Mouse (Mus musculus): ENCODE results near the gene Tenm2.

The Tenm2 gene

DNA sequence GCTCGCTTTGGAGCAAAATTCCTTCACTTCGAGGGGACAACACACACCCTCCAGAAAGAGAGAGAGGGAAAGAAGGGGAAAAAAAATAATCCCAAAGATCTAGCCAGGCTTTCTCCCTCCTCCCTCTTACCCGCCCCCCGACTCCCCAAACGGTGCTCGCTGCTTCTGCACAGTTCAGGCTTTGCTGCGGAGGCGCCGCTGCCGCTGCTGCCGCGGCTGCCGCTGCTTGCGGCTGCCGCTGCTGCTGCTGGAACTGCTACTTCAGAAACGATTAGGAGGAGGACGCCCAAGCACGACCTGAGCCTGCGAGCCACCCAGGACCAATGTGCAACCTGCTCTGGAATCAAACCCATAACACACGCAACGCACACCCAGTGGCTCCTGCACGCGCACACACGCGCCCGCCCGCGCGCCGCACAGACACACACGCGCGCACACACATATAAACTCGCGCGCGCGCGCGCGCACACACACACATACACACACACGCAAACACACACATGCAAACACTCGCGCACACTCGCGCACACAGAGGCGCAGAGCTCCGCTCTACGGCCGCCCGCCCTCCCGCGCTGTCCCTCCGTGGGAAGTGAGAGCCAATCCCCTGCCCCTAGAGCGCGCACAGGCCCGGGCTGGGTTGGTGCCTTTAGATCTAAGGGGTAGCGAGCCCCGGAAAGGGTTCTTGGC, at the start of gene Tenm2:
TSS of gene Tenm2 (minus strand) at position 51 of the 687 bp plus-strand sequence.
- no peak for DNase-seq (ENCODE audit: low read depth in 2 of 2, low spot score in 2 of 2)

DNA sequence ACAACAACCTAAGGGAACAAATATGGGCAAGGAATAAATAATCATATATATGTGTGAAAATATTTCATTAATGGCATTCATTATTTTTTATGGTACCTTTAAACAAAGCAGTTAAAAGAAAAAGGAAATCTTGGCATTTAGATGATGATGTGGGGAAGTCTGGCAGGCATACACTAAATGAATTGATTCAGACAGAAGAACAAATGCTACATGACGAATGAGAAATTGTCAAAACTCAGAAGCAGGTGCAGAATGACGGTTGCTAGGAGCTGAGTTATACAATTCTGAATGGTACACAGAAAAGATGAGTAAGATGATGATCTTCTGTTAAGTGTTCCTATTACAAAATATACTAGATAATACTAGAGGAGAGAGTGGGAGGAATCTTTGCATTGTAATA, 49.4 kb upstream of the Tenm2 start:
- no peak for DNase-seq (ENCODE audit: low read depth in 2 of 2, low spot score in 2 of 2)

DNA sequence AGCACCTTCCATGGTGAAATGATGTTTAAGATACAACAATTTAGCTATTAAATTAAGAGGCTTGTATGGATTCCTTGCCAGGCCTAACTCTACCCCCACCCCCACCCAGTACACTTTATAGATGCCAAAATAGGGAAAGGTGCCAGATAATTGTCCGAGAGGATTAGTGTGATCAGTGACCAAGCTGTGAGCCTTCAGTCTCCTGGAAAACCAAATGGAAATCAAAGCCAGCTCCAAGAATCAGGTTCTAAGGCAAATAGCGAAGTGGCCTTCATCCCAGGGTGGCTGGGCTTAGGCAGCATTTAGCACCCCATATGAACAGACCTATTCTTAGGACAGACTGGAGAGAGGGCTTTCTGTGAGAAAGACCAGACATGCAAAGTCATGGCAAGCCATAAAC, 13.0 kb upstream of the Tenm2 start:
- DNase-seq (ENCODE audit: low read depth in 2 of 2, low spot score in 2 of 2) = no peak

DNA sequence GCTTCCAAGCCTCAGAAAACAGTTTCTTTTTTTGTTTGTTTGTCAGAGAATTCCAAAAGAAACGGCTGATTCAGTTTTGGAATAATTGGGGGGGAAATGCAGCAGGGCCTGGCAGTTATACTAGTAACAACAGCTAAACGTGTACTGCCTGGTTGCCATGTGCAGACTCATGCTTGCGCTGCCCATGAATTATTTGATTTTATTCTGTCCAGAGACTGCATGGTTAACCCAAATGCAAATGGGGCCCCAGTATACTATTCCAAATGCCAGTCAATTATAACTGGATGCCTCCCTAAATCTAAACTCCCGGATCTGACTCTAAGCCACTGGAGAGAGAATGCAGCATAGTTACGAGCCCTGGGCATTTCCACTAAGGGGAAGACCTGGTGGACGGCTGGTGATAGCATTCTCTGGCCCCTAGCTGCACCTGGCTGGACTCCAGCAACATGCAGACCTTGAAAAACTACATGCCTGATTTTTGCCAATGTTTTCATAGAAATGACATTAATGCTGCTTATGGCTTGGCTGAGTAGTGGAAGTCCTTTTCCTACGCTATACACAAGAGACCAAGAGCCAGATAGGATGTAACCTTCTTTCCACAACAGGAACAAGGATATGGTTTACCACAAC, 1.4 kb upstream of the Tenm2 start:
- no peak for DNase-seq (ENCODE audit: low read depth in 2 of 2, low spot score in 2 of 2)

DNA sequence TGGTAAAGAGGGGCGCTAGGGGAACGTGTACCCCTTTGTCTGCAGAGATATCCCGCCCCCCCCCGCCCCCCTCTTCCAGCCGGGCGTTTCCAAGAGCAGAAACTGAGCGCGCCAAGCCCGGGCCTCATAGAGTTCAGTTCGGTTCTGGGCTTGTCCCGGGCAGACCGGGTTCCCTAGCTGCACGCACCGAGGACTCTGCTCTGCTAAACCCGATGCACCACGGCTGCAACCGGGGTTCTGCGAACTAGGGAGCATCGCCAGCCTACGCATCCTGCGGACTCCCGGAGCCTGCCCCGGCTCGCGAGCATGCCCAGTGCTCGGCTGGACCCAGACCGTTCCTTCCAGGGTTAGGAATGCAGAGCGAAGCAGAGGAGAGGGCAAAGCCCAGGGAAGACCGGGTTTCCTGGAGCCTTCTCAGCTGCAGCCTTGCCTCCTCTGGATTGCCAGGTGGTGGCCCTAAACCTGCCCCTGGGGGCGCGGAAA, 878 bp upstream of the Tenm2 start:
- no peak for DNase-seq (ENCODE audit: low read depth in 2 of 2, low spot score in 2 of 2)

DNA sequence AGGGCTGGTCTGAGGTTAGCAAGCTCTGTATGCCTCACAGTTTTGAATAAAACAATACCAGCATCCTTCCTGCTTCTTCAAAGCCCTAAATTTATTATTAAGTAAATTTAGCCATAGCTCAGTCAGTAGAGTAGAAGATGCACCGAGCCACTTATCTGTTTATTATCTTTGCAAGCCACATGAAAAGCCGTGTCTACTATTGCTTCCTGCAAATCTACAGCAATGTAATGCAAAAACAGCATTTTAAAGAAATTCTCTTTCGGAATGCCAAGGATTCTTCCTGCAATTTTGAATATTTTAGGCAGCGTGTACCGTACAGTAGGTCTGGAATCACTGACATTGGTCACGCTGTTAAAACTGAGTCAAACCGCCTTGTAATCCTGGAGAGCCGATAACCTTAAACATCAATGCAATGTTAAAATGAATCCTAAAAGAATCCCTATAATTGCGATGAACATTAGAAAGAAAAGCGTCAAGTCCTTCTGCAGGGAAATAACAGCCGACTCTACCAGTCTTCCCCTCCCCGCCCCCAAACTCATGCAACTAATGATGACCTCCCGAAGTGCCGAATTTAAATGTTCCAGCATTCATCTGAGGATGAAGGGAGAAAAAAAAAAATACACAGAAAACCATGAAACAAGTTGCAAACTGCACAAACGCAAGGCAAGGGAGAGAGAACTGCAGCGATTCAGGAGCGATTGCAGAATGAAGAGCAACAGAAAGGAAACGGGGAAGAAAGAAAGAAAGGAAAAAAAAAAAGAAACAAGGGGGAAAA, 556 bp downstream of the Tenm2 start:
- no peak for DNase-seq (ENCODE audit: low read depth in 2 of 2, low spot score in 2 of 2)

DNA sequence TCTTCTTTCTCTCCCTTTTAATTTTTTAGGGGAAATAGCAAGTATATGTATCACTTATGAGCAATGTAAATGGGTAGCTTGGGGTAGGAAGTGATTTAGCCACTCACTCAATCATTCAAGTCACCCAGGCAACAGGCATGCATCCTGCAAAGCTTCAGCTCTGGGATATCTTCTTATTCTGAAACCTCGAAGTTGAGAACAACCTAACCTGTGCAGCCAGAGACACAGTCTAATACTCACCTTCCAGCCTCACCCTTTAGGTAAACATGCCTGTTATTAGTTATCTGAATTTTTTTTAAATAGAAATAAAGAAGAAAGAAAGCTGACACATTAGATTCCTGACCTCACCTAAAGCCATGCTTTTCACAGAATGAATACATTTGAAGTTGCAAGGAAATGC, 8.4 kb downstream of the Tenm2 start:
- DNase-seq (ENCODE audit: low read depth in 2 of 2, low spot score in 2 of 2) = no peak

DNA sequence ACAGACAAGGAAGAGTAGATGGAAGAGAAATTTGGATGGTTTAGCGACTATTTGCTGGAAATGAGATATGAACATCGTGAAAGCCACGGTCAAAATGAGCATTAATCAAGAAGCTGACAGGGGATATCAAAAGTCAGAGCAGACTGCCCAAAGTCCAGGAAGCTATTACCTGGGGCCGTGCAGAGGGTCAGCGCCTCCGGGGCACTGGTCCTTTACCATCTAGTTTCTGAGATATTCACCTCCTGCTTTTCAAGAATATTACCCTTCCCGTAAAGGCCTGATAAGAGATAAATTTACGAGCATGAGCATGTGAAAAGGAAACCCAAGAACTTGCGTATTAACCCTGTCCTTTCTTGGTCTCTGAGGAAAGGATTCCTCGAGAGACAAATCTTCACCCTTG, 8.8 kb downstream of the Tenm2 start:
- no peak for DNase-seq (ENCODE audit: low read depth in 2 of 2, low spot score in 2 of 2)

DNA sequence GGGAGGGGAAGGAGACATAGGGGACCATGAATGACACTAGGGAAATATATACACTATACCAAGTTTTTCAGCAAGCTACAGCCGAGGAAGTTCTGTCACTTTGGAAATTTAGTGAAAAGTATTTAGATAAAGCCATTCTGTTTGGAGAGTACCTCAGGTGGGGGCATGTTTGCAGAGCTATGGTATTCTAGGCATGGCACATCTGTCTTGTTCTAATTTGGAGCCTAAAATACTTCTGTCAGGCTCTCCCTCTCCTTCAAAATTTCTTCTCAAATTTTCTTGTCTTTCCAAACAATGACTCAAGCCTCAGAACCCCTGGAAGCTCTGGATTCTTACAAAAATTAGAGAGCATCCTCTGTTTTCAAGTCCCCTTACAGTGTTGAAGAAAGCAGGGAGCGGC, 13.0 kb downstream of the Tenm2 start:
- no peak for DNase-seq (ENCODE audit: low read depth in 2 of 2, low spot score in 2 of 2)

DNA sequence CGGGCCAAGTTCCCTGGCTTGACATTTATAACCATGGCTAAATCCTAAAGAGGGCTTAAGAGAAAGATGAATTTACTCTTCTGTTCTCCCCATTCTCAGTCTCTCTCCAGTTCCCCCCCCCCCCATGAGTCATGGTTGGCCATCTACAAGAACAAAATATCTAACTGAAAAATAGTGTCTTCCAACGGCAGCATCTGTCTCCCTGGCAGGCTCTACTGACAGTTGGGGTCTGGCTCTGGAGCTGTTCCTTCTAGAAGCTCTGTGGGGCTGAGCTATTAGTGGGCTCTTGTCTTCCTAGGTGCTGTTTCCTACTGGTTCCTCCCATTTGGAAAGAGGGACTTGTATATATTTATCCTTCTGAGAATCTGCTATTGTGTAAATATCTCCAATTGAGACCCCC, 13.7 kb downstream of the Tenm2 start:
- DNase-seq (ENCODE audit: low read depth in 2 of 2, low spot score in 2 of 2) = no peak

DNA sequence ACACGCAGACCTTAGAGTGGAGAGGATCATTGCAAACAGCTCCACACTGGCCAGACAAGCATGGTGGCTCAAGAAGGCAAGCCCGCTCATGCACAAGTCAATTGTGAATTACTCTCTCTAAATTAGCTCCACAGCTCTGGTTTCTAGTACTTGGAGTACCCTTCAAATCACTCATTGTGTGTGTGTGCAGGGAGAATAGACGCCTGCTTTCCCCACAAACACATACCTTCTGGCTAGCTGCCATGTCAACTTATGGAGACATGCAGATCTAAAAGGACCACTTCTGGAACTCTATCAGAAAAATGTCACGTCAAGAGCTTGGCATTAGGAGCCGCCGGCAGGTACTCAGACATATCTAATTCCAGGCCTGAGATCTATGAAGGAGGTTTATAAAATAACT, 14.8 kb downstream of the Tenm2 start:
- DNase-seq (ENCODE audit: low read depth in 2 of 2, low spot score in 2 of 2) = no peak

DNA sequence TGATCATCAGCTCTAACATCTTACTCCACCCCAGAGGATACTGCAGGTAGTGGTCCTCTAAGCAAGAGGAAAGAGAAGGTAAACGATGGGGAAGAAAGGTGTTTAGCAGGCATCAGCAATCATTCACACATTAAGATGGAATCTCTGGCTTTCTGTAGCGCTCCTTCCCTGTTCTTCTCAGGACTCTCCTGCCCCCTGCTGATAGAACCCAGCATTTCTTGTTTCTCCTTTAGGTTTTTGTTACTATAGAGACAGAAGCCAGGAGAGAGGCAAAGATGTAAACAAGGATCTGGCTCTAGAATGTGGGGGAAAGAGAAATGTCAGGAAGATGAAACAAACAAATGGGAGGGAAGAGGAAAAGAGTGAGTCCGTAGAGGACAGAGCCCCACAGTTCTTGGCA, 49.6 kb downstream of the Tenm2 start:
- DNase-seq (ENCODE audit: low read depth in 2 of 2, low spot score in 2 of 2) = no peak

DNA sequence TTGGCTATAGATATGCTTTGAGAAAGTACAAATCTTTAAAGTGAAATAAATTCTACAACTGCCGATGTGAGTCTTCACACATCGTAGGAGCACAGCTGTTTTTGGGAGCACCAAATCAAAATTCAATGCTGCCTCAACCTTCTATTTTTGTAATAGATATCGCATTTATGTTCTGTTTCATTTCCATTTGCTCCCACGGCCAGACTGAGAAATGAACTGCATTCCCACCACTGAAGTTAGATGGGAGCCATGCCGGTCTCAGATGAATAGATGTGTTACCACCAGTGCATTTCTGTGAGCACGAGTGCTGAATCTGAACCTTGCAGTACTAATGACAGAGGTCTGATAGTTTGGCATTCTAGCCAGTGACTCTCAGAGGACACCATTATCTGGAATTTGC, 58.3 kb downstream of the Tenm2 start:
- DNase-seq (ENCODE audit: low read depth in 2 of 2, low spot score in 2 of 2) = no peak

DNA sequence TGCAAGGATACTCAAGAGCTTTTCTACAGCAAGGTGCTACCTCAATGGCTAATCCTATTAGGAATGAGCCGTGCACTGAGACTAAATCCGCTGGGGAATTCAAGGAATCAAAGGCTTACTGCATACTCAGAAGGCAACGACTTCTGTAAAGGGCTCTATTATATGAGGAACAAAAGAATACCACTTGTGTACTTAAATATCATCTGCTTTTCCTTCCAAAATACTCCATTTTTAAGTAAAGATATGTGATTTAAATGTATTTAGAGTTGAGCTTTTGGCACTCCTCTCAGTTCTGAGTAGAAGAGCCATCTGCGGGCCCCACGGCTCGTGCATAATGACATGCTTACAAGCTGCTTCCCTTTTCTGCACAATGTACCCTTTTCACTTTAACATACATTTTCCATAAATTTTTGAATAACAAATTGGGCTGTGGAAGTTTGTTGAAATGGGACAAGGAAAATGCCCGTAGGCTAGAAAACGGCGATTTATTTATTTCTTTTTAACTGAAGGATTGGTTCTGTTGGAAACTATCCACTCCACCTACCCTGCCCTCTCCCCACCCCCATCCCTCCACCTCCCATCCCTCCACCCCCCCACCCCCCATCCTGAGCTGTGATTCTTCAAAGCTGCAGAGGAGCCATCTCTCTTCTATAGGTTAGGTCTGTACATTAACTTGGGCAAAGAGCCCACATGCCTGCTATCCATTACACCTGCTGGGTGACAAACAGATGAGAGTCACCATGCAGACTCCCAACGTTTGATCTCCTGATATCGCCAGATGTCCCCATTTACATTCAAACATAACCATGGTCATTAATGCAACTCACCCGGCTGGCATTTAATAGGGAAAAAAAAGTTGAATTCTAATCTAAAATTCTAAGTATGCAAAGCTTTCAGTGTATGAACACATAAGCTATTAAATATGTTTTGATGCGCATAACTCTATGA, 81.6 kb downstream of the Tenm2 start:
- DNase-seq (ENCODE audit: low read depth in 2 of 2, low spot score in 2 of 2) = no peak

DNA sequence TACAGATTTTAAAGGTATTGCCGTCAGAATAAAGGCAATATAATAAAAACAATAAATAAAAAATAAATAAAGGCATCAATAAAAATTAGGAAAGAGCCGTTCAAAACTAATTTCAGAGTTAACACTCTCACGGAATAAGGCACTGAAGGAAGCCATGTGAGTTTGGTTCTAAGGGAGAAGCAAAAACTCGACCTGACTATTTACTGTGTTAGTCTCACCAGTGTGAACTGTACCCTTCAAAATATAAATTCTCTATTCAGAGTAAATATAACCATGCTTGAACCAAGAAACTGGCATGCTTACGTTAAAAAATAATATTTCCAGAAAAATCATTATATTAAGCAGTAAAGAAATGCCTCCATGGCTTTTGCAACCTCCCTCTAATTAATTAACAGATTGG, 82.4 kb downstream of the Tenm2 start:
- no peak for DNase-seq (ENCODE audit: low read depth in 2 of 2, low spot score in 2 of 2)

DNA sequence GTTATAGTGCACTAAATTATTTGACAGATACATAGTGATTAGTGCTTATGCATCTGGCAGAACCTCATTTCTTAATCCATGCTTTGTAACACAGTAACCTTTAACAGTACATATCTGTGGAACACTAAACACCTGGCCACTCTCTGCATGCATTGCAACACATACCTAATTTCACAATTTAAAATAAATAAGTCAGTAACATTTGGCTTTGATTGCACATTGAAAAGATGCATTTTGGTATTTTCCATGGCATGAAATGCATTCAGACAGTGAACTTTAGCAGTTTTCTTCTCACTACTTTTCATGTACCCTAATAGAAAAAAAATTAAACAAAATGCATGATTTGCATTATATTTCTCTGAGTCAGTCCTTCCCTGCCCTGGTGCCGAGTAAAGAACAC, 85.8 kb downstream of the Tenm2 start:
- DNase-seq (ENCODE audit: low read depth in 2 of 2, low spot score in 2 of 2) = no peak

DNA sequence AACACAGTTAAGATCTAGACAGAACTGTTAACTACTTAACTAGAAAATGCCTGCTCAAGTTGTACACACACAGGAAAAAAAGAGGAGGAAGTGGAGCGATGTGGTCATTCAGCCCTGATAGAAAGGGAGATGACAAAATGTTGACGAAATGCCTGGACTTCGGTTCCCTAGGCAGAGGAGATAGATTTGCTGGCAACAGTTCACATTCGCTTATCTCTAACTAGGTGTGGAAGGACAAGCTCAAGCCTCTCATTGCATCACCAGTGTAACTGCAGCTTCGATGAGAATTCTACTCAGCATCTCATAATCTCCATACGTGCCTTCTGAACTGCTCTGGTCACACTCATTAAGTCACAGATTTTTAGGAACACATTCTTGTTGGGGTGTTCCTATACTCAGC, 91.8 kb downstream of the Tenm2 start:
- DNase-seq (ENCODE audit: low read depth in 2 of 2, low spot score in 2 of 2) = no peak

DNA sequence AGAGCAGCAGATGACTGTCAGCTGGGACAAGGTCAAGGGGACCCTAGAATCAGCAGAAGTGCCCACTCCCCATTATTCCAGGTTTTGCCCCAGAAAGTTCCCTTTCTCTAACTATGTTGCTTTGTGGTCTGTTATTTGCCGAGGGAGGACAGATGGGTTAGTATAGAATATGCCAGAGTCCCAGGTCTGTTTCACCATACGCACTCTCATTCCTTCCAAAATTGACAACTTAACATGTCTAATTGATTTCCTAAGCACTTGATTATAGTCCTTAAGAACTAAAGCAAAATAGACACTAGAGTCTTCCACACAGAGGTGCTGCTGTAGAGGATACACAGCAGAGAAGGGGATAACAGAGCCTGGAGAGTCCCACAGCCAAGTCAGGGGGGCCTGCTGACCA, 92.3 kb downstream of the Tenm2 start:
- DNase-seq (ENCODE audit: low read depth in 2 of 2, low spot score in 2 of 2) = no peak

DNA sequence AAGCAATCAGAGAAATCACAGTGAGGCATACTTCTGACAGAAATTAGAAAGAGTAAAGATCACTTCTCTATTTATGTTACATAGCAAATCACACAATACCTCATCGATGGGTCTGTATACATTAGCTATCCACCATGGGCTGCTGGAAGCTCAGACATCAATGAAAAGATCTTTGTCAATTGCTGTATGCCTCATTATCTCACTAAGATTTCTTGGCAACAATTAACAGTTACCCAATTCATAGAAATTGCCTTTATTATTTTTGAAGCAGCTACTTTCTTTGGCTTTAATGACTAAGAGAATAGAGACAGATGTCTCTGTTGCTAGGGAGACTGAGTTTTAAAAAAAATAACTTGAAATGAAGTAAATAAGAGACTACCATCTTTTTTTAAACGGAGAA, 106.9 kb downstream of the Tenm2 start:
- DNase-seq (ENCODE audit: low read depth in 2 of 2, low spot score in 2 of 2) = no peak

DNA sequence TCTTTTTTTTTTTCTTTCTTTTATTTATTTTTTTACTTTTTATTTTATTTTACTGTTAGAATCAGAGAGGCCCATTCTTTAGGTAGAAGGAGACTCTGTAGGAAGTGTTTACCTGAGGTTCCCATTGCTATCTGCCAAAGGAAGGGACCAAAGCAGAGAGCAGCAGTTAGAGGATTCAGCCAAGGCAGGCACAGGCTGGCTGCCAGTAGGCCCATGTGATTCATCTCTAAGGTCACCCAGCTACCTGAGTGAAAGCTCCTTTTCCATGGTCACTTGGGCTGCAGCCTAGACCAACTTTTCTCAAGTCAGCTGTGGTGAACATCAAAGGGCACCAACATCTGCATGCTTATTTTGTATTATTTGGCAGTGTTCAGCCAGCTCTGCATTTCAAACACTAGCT, 117.7 kb downstream of the Tenm2 start:
- DNase-seq (ENCODE audit: low read depth in 2 of 2, low spot score in 2 of 2) = no peak

DNA sequence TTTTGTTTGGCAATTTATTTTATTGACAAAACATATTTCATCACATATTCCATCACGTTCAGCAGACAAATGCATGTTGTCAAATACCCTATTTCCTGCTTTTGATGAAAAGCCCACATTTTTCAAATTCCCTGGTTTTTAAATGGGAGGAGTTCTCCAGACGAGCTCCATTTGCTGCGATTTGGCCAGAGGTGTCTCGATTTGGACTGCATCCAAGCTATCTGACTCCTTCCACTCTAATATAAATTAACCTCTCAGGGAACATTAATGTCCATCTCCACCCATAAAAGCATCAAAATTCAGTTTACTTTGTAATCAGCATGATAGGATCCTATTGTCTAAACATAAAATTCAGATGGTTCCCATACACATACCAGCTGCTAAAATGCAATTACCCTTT, 120.6 kb downstream of the Tenm2 start:
- DNase-seq (ENCODE audit: low read depth in 2 of 2, low spot score in 2 of 2) = no peak

Data from CD8-positive naive resting alpha-beta T cell, adult 2 months (primary cell).